Mouse (Mus musculus) heart, adult 2 months (tissue): ENCODE measurements around the gene Agxt.

Experiments used
- CTCF ChIP-seq: fragments of 200-600 bp; IDR thresholded peaks from 2 replicates; pipeline ENCODE4 v1.8.1; 2022; ENCODE audit warnings: antibody characterized with exemption, mild to moderate bottlenecking, moderate library complexity
- EP300 ChIP-seq: fragments of 200-500 bp; IDR thresholded peaks from 2 replicates; pipeline ENCODE4 v1.6.1; 2011; ENCODE audit warnings: low read depth, low read length, control low read depth; ENCODE audit not compliant: insufficient read depth
- POLR2A ChIP-seq: fragments of 200-500 bp; IDR thresholded peaks from 2 replicates; pipeline ENCODE4 v1.6.1; 2011; ENCODE audit warnings: mild to moderate bottlenecking, low read depth, low read length, control low read depth; ENCODE audit not compliant: insufficient read depth

GRCm38 (mm10) chr1:93161921-93162320 lies 26.9 kb downstream of the Agxt start:
- TF ChIP-seq POLR2A (no peak), EP300 (no peak), CTCF (no peak)
